Mouse (Mus musculus): Measurements from ENCODE around the gene Cox6b1.

DNA sequence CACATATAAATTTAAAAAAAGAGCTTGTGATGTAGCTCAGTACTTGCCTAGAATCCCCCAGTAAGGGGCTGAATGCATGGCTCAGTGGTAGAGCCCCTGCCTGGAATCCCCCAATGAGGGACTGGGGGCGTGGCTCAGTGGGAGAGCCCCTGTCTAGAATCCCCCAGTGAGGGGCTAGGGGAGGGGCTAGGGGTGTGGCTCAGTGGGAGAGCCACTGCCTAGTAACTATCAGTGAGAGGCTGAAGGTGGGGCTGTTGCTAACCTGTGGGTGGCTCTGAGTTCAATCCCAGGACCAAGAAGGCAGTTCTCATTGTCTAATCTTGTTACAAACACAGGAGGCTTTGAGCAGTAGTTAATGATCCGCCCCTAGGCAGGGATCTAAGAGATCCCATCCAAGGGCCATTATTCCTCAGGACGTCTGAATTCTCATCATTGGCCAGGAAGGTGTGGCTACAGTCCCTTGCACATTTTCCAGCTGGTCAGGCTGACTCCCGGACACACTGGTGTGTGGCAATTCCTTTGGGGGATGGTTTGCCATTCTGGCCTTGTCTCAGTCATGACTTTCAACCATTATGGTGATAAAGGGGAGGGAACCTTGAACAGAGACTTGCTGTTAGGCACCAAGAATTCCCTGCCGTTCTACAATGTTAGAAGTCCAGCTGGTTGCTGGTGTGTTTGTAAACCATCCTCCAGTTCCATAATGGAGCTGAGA is 10.7 kb downstream of the Cox6b1 start:
- TF ChIP-seq TAL1 (IDR thresholded peaks at IDR 0.05; ENCODE audit: low read length) (no peak), GATA1 (IDR thresholded peaks at IDR 0.05; ENCODE audit: low read length) (no peak)
